Mouse (Mus musculus) lung, postnatal 0 days (tissue): ENCODE measurements around the gene Slc16a12. TPM values are rescaled to one million over a fixed set of nuclear protein-coding genes. Genes with fewer than 3 reads are reported as not detected.

Source experiments
- ATAC-seq: fragments of 200-750 bp; cut with Nextera tagmentation; 2 replicates; pipeline ENCODE4 v1.8.0; 2017; ENCODE audit warnings: moderate library complexity
- DNase-seq: peaks from one replicate; pipeline ENCODE4 v3.0.0-alpha.2; 2016; ENCODE audit warnings: low spot score
- H3K27ac ChIP-seq: fragments of 300-500 bp; sonication (generic); 2 replicates; pipeline ENCODE4 v1.5.1; 2014; ENCODE audit warnings: antibody characterized with exemption, mild to moderate bottlenecking, low read length, mixed read lengths
- H3K27me3 ChIP-seq: fragments of 300-500 bp; sonication (generic); replicated peaks from 2 replicates; pipeline ENCODE4 v1.6.1; 2014; ENCODE audit warnings: low read length, mixed read lengths; ENCODE audit not compliant: insufficient read depth
- H3K36me3 ChIP-seq: fragments of 300-500 bp; sonication (generic); 2 replicates; pipeline ENCODE4 v1.6.1; 2014; ENCODE audit warnings: low read length, mixed read lengths; ENCODE audit not compliant: insufficient read depth
- H3K4me1 ChIP-seq: fragments of 300-500 bp; sonication (generic); 2 replicates; pipeline ENCODE4 v1.6.1; 2014; ENCODE audit warnings: antibody characterized with exemption, low read depth, low read length, mixed read lengths; ENCODE audit not compliant: insufficient read depth
- H3K4me2 ChIP-seq: fragments of 300-500 bp; sonication (generic); replicated peaks from 2 replicates; pipeline ENCODE4 v1.6.1; 2014; ENCODE audit warnings: low read depth, mild to moderate bottlenecking, low read length, moderate library complexity, mixed read lengths
- H3K4me3 ChIP-seq: fragments of 300-500 bp; sonication (generic); 2 replicates; pipeline ENCODE4 v1.5.1; 2014; ENCODE audit warnings: low read depth, low read length
- H3K9ac ChIP-seq: fragments of 300-500 bp; sonication (generic); replicated peaks from 2 replicates; pipeline ENCODE4 v1.6.1; 2014; ENCODE audit warnings: low read depth, mild to moderate bottlenecking
- H3K9me3 ChIP-seq: fragments of 300-500 bp; sonication (generic); 2 replicates; pipeline ENCODE4 v1.6.1; 2016; ENCODE audit warnings: low read length, mixed read lengths
- CTCF ChIP-seq: IDR thresholded peaks from 2 replicates; pipeline ENCODE4 v1.5.1; 2016; ENCODE audit warnings: antibody characterized with exemption, mild to moderate bottlenecking
- EP300 ChIP-seq: IDR thresholded peaks from 2 replicates; pipeline ENCODE4 v1.6.1; 2016; ENCODE audit warnings: antibody characterized with exemption, mild to moderate bottlenecking, control low read depth
- WGBS: fragments of 180-500 bp; shearing (Covaris S2); extraction: QIAGEN DNeasy Blood & Tissue Kit; methylation state at CpG from one replicate; pipeline ENCODE4 v1.1.7; 2014; 5-methylcytosine and 5-hydroxymethylcytosine counted together
- polyA plus RNA-seq: library from polyadenylated mRNA; unstranded; fragments of >200 nt; fragmentation: Nextera tagmentation; extraction: Ambion mirVana; gene quantifications from 2 replicates; pipeline ENCODE4 v1.2.1, GENCODE M21; 2015

The Slc16a12 gene
- polyA plus RNA-seq, 1 experiment from 2014 or later, result 9.4 TPM

- H3K27ac ChIP-seq, result no peak overlapping the region
- no peak overlapping the region for H3K4me3 ChIP-seq
- peaks cover 15% of the 10 kb centered on the region; the same call in 1 of the 2 replicates for H3K4me1 ChIP-seq
- H3K36me3 ChIP-seq, result no peaks in the 10 kb centered on the region
- 82% methylated on average over 4 of the region's 4 CpGs for WGBS
- H3K4me2 ChIP-seq, result no peak overlapping the region
- H3K27me3 ChIP-seq, result no peaks in the 10 kb centered on the region
- no peaks in the 10 kb centered on the region for H3K9me3 ChIP-seq
- DNase-seq, result no peak
- ATAC-seq, result no peak
- H3K9ac ChIP-seq, result no peak overlapping the region
- no peak for TF ChIP-seq EP300
Observed at GRCm38 (mm10) chr19:34724598-34724997, 22.5 kb downstream of the Slc16a12 start.

GRCm38 (mm10) chr19:34722541-34722940, 24.5 kb downstream of the Slc16a12 start:
- DNase-seq (peak; percentile 47), ATAC-seq (peak; percentile 59)

GRCm38 (mm10) chr19:34720130-34720529, 27.0 kb downstream of the Slc16a12 start:
- no peak overlapping the region for H3K27ac ChIP-seq
- H3K9ac ChIP-seq, result no peak overlapping the region
- H3K9me3 ChIP-seq, result no peaks in the 10 kb centered on the region
- no peaks in the 10 kb centered on the region for H3K36me3 ChIP-seq
- peaks cover 9% of the 10 kb centered on the region; the same call in 1 of the 2 replicates for H3K4me1 ChIP-seq
- ATAC-seq, result peak; percentile 66
- H3K27me3 ChIP-seq, result no peaks in the 10 kb centered on the region
- H3K4me2 ChIP-seq, result no peak overlapping the region
- DNase-seq, result peak; percentile 44
- TF ChIP-seq CTCF, result no peak
- peak; percentile 87 for TF ChIP-seq EP300
- H3K4me3 ChIP-seq, result no peak overlapping the region

More at GRCm38 (mm10) chr19:34722541-34722940, 24.5 kb downstream of the Slc16a12 start:
- Histone ChIP-seq H3K27ac (peak overlapping the region; percentile 54; the same call in 1 of the 2 replicates), H3K4me1 (peaks cover 15% of the 10 kb centered on the region; the same call in 1 of the 2 replicates), H3K9ac (no peak overlapping the region), H3K4me2 (no peak overlapping the region), H3K9me3 (no peaks in the 10 kb centered on the region), H3K36me3 (no peaks in the 10 kb centered on the region), H3K27me3 (no peaks in the 10 kb centered on the region), H3K4me3 (no peak overlapping the region)
- TF ChIP-seq EP300 (peak; percentile 69), CTCF (no peak)
- WGBS, result 34% methylated on average over 3 of the region's 3 CpGs

- WGBS, result 71% methylated on average over 5 of the region's 5 CpGs
- ATAC-seq, result no peak
- no peak overlapping the region for H3K27ac ChIP-seq
- H3K4me2 ChIP-seq, result no peak overlapping the region
- H3K9ac ChIP-seq, result no peak overlapping the region
- peaks cover 9% of the 10 kb centered on the region; the same call in 1 of the 2 replicates for H3K4me1 ChIP-seq
- H3K36me3 ChIP-seq, result no peaks in the 10 kb centered on the region
- no peaks in the 10 kb centered on the region for H3K9me3 ChIP-seq
- DNase-seq, result no peak
- no peak overlapping the region for H3K4me3 ChIP-seq
- H3K27me3 ChIP-seq, result no peaks in the 10 kb centered on the region
- TF ChIP-seq EP300 (no peak), CTCF (no peak)
Observed at GRCm38 (mm10) chr19:34718963-34719362, 28.1 kb downstream of the Slc16a12 start.

- WGBS, result 33% methylated on average over 2 of the region's 2 CpGs
- DNase-seq, result no peak
- Histone ChIP-seq H3K27me3 (no peaks in the 10 kb centered on the region), H3K27ac (no peak overlapping the region), H3K4me1 (peaks cover 9% of the 10 kb centered on the region; the same call in 1 of the 2 replicates), H3K36me3 (no peaks in the 10 kb centered on the region), H3K9me3 (no peaks in the 10 kb centered on the region), H3K4me2 (no peak overlapping the region), H3K9ac (no peak overlapping the region), H3K4me3 (no peak overlapping the region)
- no peak for TF ChIP-seq CTCF
- no peak for TF ChIP-seq EP300
- 0 out of 2 replicates have a peak, but pooled peaks have one; percentile 3 for ATAC-seq
Observed at GRCm38 (mm10) chr19:34718478-34718877, 28.6 kb downstream of the Slc16a12 start.

- no peak for DNase-seq
- Histone ChIP-seq H3K4me3 (no peak overlapping the region), H3K9me3 (no peaks in the 10 kb centered on the region), H3K36me3 (no peaks in the 10 kb centered on the region), H3K27ac (no peak overlapping the region), H3K4me2 (no peak overlapping the region), H3K9ac (no peak overlapping the region), H3K27me3 (no peaks in the 10 kb centered on the region), H3K4me1 (no peaks in the 10 kb centered on the region)
- no peak for TF ChIP-seq EP300
- no peak for TF ChIP-seq CTCF
- no peak for ATAC-seq
- WGBS, result 50% methylated on average over 1 of the region's 1 CpGs
Observed at GRCm38 (mm10) chr19:34715895-34716294, 31.2 kb downstream of the Slc16a12 start.

GRCm38 (mm10) chr19:34714250-34714666, 32.8 kb downstream of the Slc16a12 start:
- H3K9ac ChIP-seq, result no peak overlapping the region
- no peak overlapping the region for H3K4me2 ChIP-seq
- no peaks in the 10 kb centered on the region for H3K9me3 ChIP-seq
- no peaks in the 10 kb centered on the region for H3K27me3 ChIP-seq
- TF ChIP-seq EP300 (no peak), CTCF (no peak)
- ATAC-seq, result no peak
- H3K36me3 ChIP-seq, result no peaks in the 10 kb centered on the region
- no peaks in the 10 kb centered on the region for H3K4me1 ChIP-seq
- H3K4me3 ChIP-seq, result no peak overlapping the region
- DNase-seq, result no peak
- 44% methylated on average over 5 of the region's 5 CpGs for WGBS
- H3K27ac ChIP-seq, result no peak overlapping the region
